Mouse (Mus musculus) myocyte (in vitro differentiated cells): ENCODE measurements at regions not wholly inside any gene's neighbourhood (a gene's known extent, or its start where the extent isn't known, plus 50 kb on each side); places are given as distances from the start of the nearest gene placed in this dataset.

ENCODE experiments used
- CEBPB ChIP-seq: IDR thresholded peaks from 2 replicates; pipeline ENCODE4 v1.6.1; 2011; ENCODE audit warnings: mild to moderate bottlenecking, moderate library complexity; ENCODE audit not compliant: poor library complexity, insufficient read depth, severe bottlenecking
- E2F4 ChIP-seq: IDR thresholded peaks from one replicate; pipeline ENCODE4 v1.6.1; 2011; ENCODE audit warnings: mild to moderate bottlenecking, control low read depth, moderate library complexity; ENCODE audit not compliant: insufficient read depth
- MAX ChIP-seq: IDR thresholded peaks from one replicate; pipeline ENCODE4 v1.6.1; 2011; ENCODE audit warnings: low read depth, mild to moderate bottlenecking, control low read depth
- MYOD1 ChIP-seq, 3 experiments: IDR thresholded peaks; one replicate each; pipeline ENCODE4 v1.6.1; 2011; ENCODE audit warnings: control low read depth in 2 of 3, low read depth in 2 of 3, mild to moderate bottlenecking in 2 of 3, moderate library complexity in 1 of 3; ENCODE audit not compliant: insufficient read length in 2 of 3, control insufficient read depth in 1 of 3
- POLR2A ChIP-seq: IDR thresholded peaks from one replicate; pipeline ENCODE4 v1.6.1; 2011; ENCODE audit warnings: low read depth, mild to moderate bottlenecking, control low read depth, moderate library complexity; ENCODE audit not compliant: insufficient read length
- POLR2AphosphoS2 ChIP-seq: IDR thresholded peaks from one replicate; pipeline ENCODE4 v1.6.1; 2011; ENCODE audit warnings: low read depth, control low read depth; ENCODE audit not compliant: insufficient read length
- TCF12 ChIP-seq: IDR thresholded peaks from one replicate; pipeline ENCODE4 v1.6.1; 2011; ENCODE audit warnings: mild to moderate bottlenecking, control low read depth; ENCODE audit not compliant: poor library complexity, insufficient read depth, severe bottlenecking
- USF1 ChIP-seq: IDR thresholded peaks from one replicate; pipeline ENCODE4 v1.6.1; 2011; ENCODE audit warnings: low read depth, mild to moderate bottlenecking, control low read depth, moderate library complexity

DNA sequence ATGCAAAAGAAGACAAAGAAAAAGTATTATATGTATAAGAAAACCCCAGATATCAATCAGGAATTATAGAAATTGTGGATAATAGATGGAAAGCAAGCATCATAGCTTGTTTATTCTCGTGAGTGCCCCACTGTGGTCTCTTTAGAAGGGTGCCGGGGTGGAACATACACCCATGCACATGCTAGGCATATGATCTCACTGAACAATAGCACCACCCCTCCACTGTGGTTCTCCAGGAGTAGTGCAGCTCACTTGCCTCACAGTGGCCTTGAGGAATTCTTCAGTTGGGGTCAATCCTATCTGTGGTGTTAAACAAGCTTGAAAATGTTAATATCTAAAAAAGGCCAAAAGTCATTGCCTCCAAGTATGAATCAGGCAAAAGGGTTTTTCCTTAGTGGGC, 72.2 kb upstream of the Synm start:
- TF ChIP-seq E2F4 (no peak), USF1 (no peak), POLR2A (no peak), POLR2AphosphoS2 (no peak), TCF12 (no peak), CEBPB (no peak), MAX (no peak), MYOD1 (IDR thresholded peaks at IDR 0.05; ENCODE audit: control insufficient read depth in 1 of 3, insufficient read length in 2 of 3, low read depth in 2 of 3) (no peak)
